Mouse (Mus musculus): ENCODE measurements at regions not wholly inside any gene's neighbourhood (a gene's known extent, or its start where the extent isn't known, plus 50 kb on each side); places are given as distances from the start of the nearest gene placed in this dataset.

DNA sequence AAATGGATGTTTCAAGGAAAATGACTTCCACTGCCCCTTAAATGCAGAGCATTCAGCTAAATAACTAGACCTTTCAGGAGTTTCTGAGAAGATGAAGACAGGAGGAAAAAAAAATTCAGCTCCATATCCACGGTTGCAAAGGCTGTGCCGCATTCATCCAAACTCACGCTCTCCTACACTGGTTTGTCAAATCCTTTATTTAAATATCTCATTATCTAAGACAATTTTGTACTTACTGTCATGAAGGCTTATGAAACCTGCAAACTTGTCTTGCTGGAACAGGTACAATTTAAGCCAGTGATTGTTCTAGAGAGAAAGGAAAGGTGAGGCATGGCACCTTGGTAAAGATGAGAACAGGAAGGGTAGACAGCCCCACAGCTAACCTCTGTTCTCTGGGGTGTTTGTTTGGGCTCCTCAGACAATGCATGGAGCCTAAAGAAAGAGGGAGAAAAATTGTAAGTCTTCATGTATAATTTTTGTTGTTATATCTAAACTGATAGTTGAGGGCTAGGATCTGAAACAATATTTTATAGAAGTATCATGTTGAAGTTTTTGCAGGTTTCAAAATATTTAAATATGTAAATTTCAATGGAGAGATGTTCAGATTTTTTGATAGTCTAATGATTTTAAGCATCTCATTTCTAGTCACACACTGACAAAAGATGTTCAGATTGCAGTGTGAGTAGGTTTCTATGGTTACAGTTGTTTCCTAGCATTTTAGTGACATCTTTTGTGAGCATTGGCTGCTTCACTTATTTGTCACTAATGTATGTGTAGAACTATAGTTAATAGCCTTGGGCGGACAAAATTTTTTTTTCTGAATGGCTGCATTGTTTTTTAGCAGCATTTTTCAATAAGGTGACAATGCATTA is 321.2 kb upstream of the Prkd1 start:
- TF ChIP-seq POLR2A (IDR thresholded peaks at IDR 0.05; ENCODE audit: control insufficient read depth, low read depth, low read length): no peak
- no peak for TF ChIP-seq CTCF (IDR thresholded peaks at IDR 0.05; ENCODE audit: control insufficient read depth, insufficient read depth, insufficient replicate concordance, low read depth, low read length)
